Mouse (Mus musculus) adrenal gland, adult 2 months (tissue): ENCODE results near the gene Rab44. TPM values are rescaled to one million over a fixed set of nuclear protein-coding genes. Genes with fewer than 3 reads are reported as not detected.
A peak's percentile ranks its signal among the peaks of the same experiment; 100 is the strongest.
"Not testable (repeated sequence)": the region's sequence is repeated elsewhere in the genome, so short reads cannot be mapped to it uniquely, and the experiment has no call there.

Experiments
- DNase-seq: peaks from one replicate; pipeline ENCODE4 v3.0.0; 2021
- polyA plus RNA-seq: library from polyadenylated mRNA; depleted of rRNA; stranded (reverse); fragments of >200 nt; gene quantifications from 2 replicates; pipeline ENCODE4 v1.2.3, GENCODE M21; 2012
- total RNA-seq, 2 experiments: library from RNA; stranded (reverse); gene quantifications; 2 replicates each; pipeline ENCODE4 v1.2.3; 2021

Gene Rab44
- total and polyA plus RNA-seq, 3 experiments, result 0.14 to 0.62 (median 0.31) TPM

- no peak for DNase-seq
Measured at GRCm38 (mm10) chr17:29091348-29091944, 22.5 kb upstream of the Rab44 start.

- no peak for DNase-seq
Measured at GRCm38 (mm10) chr17:29092497-29092896, 21.4 kb upstream of the Rab44 start.

GRCm38 (mm10) chr17:29093110-29093952, 20.6 kb upstream of the Rab44 start:
- DNase-seq, result peak; percentile 95

- no peak for DNase-seq
Measured at GRCm38 (mm10) chr17:29093961-29094309, 20.0 kb upstream of the Rab44 start.

GRCm38 (mm10) chr17:29094310-29095181, 19.4 kb upstream of the Rab44 start:
- peak; percentile 86 for DNase-seq

- peak; percentile 98 for DNase-seq
Measured at GRCm38 (mm10) chr17:29095201-29095733, 18.7 kb upstream of the Rab44 start.

- no peak for DNase-seq
Measured at GRCm38 (mm10) chr17:29096245-29096644, 17.7 kb upstream of the Rab44 start.

GRCm38 (mm10) chr17:29096851-29097561, 16.9 kb upstream of the Rab44 start:
- DNase-seq, result no peak

- DNase-seq, result no peak
Measured at GRCm38 (mm10) chr17:29098291-29098690, 15.7 kb upstream of the Rab44 start.

GRCm38 (mm10) chr17:29099076-29099475, 14.9 kb upstream of the Rab44 start:
- no peak for DNase-seq

- DNase-seq, result no peak
Measured at GRCm38 (mm10) chr17:29100627-29101026, 13.3 kb upstream of the Rab44 start.

GRCm38 (mm10) chr17:29110356-29110755, 3.6 kb upstream of the Rab44 start:
- not testable (repeated sequence) for DNase-seq

- DNase-seq, result no peak
Measured at GRCm38 (mm10) chr17:29111332-29111731, 2.6 kb upstream of the Rab44 start.

- no peak for DNase-seq
Measured at GRCm38 (mm10) chr17:29116023-29116422, 2.1 kb downstream of the Rab44 start.

- DNase-seq, result peak; percentile 0
Measured at GRCm38 (mm10) chr17:29117006-29117648, 3.2 kb downstream of the Rab44 start.

GRCm38 (mm10) chr17:29118057-29118456, 4.1 kb downstream of the Rab44 start:
- peak; percentile 1 for DNase-seq

- DNase-seq, result no peak
Measured at GRCm38 (mm10) chr17:29120666-29121065, 6.7 kb downstream of the Rab44 start.

GRCm38 (mm10) chr17:29122817-29123216, 8.9 kb downstream of the Rab44 start:
- peak; percentile 71 for DNase-seq

- DNase-seq, result no peak
Measured at GRCm38 (mm10) chr17:29123578-29124174, 9.7 kb downstream of the Rab44 start.

GRCm38 (mm10) chr17:29126561-29126960, 12.6 kb downstream of the Rab44 start:
- DNase-seq, result no peak

GRCm38 (mm10) chr17:29129341-29129740, 15.4 kb downstream of the Rab44 start:
- no peak for DNase-seq
